Mouse (Mus musculus) frontal cortex, postnatal 14 days (tissue): ENCODE measurements at regions not wholly inside any gene's neighbourhood (a gene's known extent, or its start where the extent isn't known, plus 50 kb on each side); places are given as distances from the start of the nearest gene placed in this dataset.

Source experiments
- DNase-seq, 2 experiments: peaks; one replicate each; pipeline ENCODE4 v3.0.0; 2022; ENCODE audit warnings: low spot score in 2 of 2

GRCm38 (mm10) chr8:107642241-107642640 is 54.0 kb upstream of the Psmd7 start:
- no peak for DNase-seq

GRCm38 (mm10) chr8:107647936-107648335 is 59.7 kb upstream of the Psmd7 start:
- DNase-seq = no peak

GRCm38 (mm10) chr8:107650306-107650705 is 62.0 kb upstream of the Psmd7 start:
- no peak for DNase-seq

- no peak for DNase-seq
Observed at GRCm38 (mm10) chr8:107651424-107651823, 63.2 kb upstream of the Psmd7 start.

GRCm38 (mm10) chr8:107652226-107652625 is 64.0 kb upstream of the Psmd7 start:
- no peak for DNase-seq

GRCm38 (mm10) chr8:107653711-107654110 is 65.4 kb upstream of the Psmd7 start:
- no peak for DNase-seq

GRCm38 (mm10) chr8:107656622-107657021 is 68.4 kb upstream of the Psmd7 start:
- no peak for DNase-seq

GRCm38 (mm10) chr8:107657741-107658140 is 69.5 kb upstream of the Psmd7 start:
- DNase-seq = no peak

- no peak for DNase-seq
Observed at GRCm38 (mm10) chr8:107658386-107658785, 70.1 kb upstream of the Psmd7 start.

- DNase-seq = no peak
Observed at GRCm38 (mm10) chr8:107660624-107661023, 72.4 kb upstream of the Psmd7 start.

- DNase-seq = no peak
Observed at GRCm38 (mm10) chr8:107669608-107670007, 81.3 kb upstream of the Psmd7 start.

- no peak for DNase-seq
Observed at GRCm38 (mm10) chr8:107671471-107671870, 83.2 kb upstream of the Psmd7 start.

- DNase-seq = no peak
Observed at GRCm38 (mm10) chr8:107672691-107673090, 84.4 kb upstream of the Psmd7 start.

GRCm38 (mm10) chr8:107682066-107682465 is 93.8 kb upstream of the Psmd7 start:
- no peak for DNase-seq

- no peak for DNase-seq
Observed at GRCm38 (mm10) chr8:107684721-107685691, 96.7 kb upstream of the Psmd7 start.

GRCm38 (mm10) chr8:107686936-107687335 is 98.7 kb upstream of the Psmd7 start:
- DNase-seq = no peak

GRCm38 (mm10) chr8:107687529-107687928 is 99.3 kb upstream of the Psmd7 start:
- DNase-seq = no peak

GRCm38 (mm10) chr8:107689020-107689419 is 100.8 kb upstream of the Psmd7 start:
- DNase-seq = no peak

GRCm38 (mm10) chr8:107691251-107691650 is 103.0 kb upstream of the Psmd7 start:
- DNase-seq = no peak

- DNase-seq = no peak
Observed at GRCm38 (mm10) chr8:107696384-107697346, 108.4 kb upstream of the Psmd7 start.

- no peak for DNase-seq
Observed at GRCm38 (mm10) chr8:107699307-107699706, 111.0 kb upstream of the Psmd7 start.

- no peak for DNase-seq
Observed at GRCm38 (mm10) chr8:107699759-107700158, 111.5 kb upstream of the Psmd7 start.
